Mouse (Mus musculus) lung, embryonic 15.5 days (tissue): ENCODE data around the gene Trim17. TPM values are rescaled to one million over a fixed set of nuclear protein-coding genes. Genes with fewer than 3 reads are reported as not detected.

Experiments
- ATAC-seq: fragments of 200-750 bp; cut with Nextera tagmentation; 2 replicates; pipeline ENCODE4 v1.8.0; 2017; ENCODE audit warnings: moderate number of reproducible peaks, borderline replicate concordance; ENCODE audit not compliant: low FRiP score, low TSS enrichment; ENCODE audit errors: extremely low read depth
- H3K27ac ChIP-seq: fragments of 300-500 bp; sonication (generic); 2 replicates; pipeline ENCODE4 v1.5.1; 2015; ENCODE audit warnings: moderate library complexity, mild to moderate bottlenecking, inconsistent platforms
- H3K27me3 ChIP-seq: fragments of 300-500 bp; sonication (generic); 2 replicates; pipeline ENCODE4 v1.6.1; 2015; ENCODE audit warnings: inconsistent platforms
- H3K36me3 ChIP-seq: fragments of 300-500 bp; sonication (generic); 2 replicates; pipeline ENCODE4 v1.6.1; 2015; ENCODE audit warnings: inconsistent platforms
- H3K4me1 ChIP-seq: fragments of 300-500 bp; sonication (generic); 2 replicates; pipeline ENCODE4 v1.6.1; 2015; ENCODE audit warnings: inconsistent platforms
- H3K4me2 ChIP-seq: fragments of 300-500 bp; sonication (generic); 2 replicates; pipeline ENCODE4 v1.6.1; 2015; ENCODE audit warnings: inconsistent platforms, mild to moderate bottlenecking, moderate library complexity
- H3K4me3 ChIP-seq: fragments of 300-500 bp; sonication (generic); 2 replicates; pipeline ENCODE4 v1.5.1; 2015; ENCODE audit warnings: mild to moderate bottlenecking, inconsistent platforms
- H3K9ac ChIP-seq: fragments of 300-500 bp; sonication (generic); 2 replicates; pipeline ENCODE4 v1.6.1; 2015; ENCODE audit warnings: inconsistent platforms
- H3K9me3 ChIP-seq: fragments of 300-500 bp; sonication (generic); 2 replicates; pipeline ENCODE4 v1.6.1; 2016; ENCODE audit warnings: inconsistent platforms
- whole genome bisulfite sequencing: fragments of 180-500 bp; shearing (Covaris S2); methylation state at CpG from one replicate; pipeline ENCODE4 v1.1.7; 2015; 5-methylcytosine and 5-hydroxymethylcytosine counted together
- polyA plus RNA-seq: library from polyadenylated mRNA; unstranded; fragments of >200 nt; fragmentation: Nextera tagmentation; extraction: Ambion mirVana; gene quantifications from 2 replicates; pipeline ENCODE4 v1.2.1, GENCODE M21; 2015

Trim17 gene
- polyA plus RNA-seq: 0.31 and 0.39 TPM in 2 replicates

GRCm38 (mm10) chr11:58954420-58955142 is at the start of gene Trim17, which contains the start of gene Hist3h2a:
TSS of gene Trim17 (plus strand) at chr11:58954685.
TSS of gene Hist3h2a (plus strand) at chr11:58954685.
- WGBS: under 1% methylated on average over 49 of the region's 49 CpGs
- ATAC-seq: peak; percentile 94
- Histone ChIP-seq H3K4me3 (peak within 1 kb of the TSS; percentile 61), H3K27ac (peak within 1 kb of the TSS; percentile 100), H3K9me3 (no peaks in the 10 kb centered on the region), H3K4me2 (peak within 1 kb of the TSS; percentile 87), H3K9ac (peak within 1 kb of the TSS; percentile 79), H3K27me3 (peaks cover 25% of the 10 kb centered on the region), H3K36me3 (peaks cover 5% of the 10 kb centered on the region; the same call in 1 of the 2 replicates), H3K4me1 (peaks cover 29% of the 10 kb centered on the region)

GRCm38 (mm10) chr11:58904838-58905237 is 49.6 kb upstream of the Trim17 start:
- Histone ChIP-seq H3K9me3 (no peaks in the 10 kb centered on the region), H3K4me3 (peak overlapping the region; percentile 73; the same call in 1 of the 2 replicates), H3K9ac (no peak overlapping the region), H3K27ac (no peak overlapping the region), H3K27me3 (no peaks in the 10 kb centered on the region), H3K36me3 (peaks cover 11% of the 10 kb centered on the region), H3K4me2 (peak overlapping the region; percentile 84), H3K4me1 (peaks cover 8% of the 10 kb centered on the region; the same call in 1 of the 2 replicates)
- 45% methylated on average over 6 of the region's 6 CpGs for WGBS
- no peak for ATAC-seq

- no peak for ATAC-seq
- Histone ChIP-seq H3K4me1 (no peaks in the 10 kb centered on the region; the same call in 1 of the 2 replicates), H3K4me3 (no peak overlapping the region), H3K27me3 (no peaks in the 10 kb centered on the region), H3K9ac (no peak overlapping the region), H3K4me2 (no peak overlapping the region), H3K36me3 (no peaks in the 10 kb centered on the region), H3K27ac (no peak overlapping the region), H3K9me3 (no peaks in the 10 kb centered on the region)
- WGBS: 80% methylated on average over 1 of the region's 1 CpGs
Observed at GRCm38 (mm10) chr11:58913776-58914175, 40.7 kb upstream of the Trim17 start.

GRCm38 (mm10) chr11:58914461-58915028 is 39.9 kb upstream of the Trim17 start:
- H3K27me3 ChIP-seq: no peaks in the 10 kb centered on the region
- no peak; the same call in 1 of the 2 replicates for ATAC-seq
- peak overlapping the region; percentile 32 for H3K4me3 ChIP-seq
- H3K9ac ChIP-seq: peak overlapping the region; percentile 33
- no peaks in the 10 kb centered on the region; the same call in 1 of the 2 replicates for H3K4me1 ChIP-seq
- H3K9me3 ChIP-seq: no peaks in the 10 kb centered on the region
- H3K36me3 ChIP-seq: no peaks in the 10 kb centered on the region
- peak overlapping the region; percentile 70 for H3K4me2 ChIP-seq
- H3K27ac ChIP-seq: no peak overlapping the region
- 9% methylated on average over 17 of the region's 17 CpGs for WGBS

GRCm38 (mm10) chr11:58916879-58917744 is 37.4 kb upstream of the Trim17 start:
- Histone ChIP-seq H3K9me3 (no peaks in the 10 kb centered on the region), H3K4me3 (no peak overlapping the region), H3K36me3 (no peaks in the 10 kb centered on the region), H3K27ac (no peak overlapping the region), H3K4me1 (no peaks in the 10 kb centered on the region; the same call in 1 of the 2 replicates), H3K27me3 (no peaks in the 10 kb centered on the region), H3K4me2 (no peak overlapping the region), H3K9ac (no peak overlapping the region)
- WGBS: 45% methylated on average over 14 of the region's 14 CpGs
- ATAC-seq: no peak

GRCm38 (mm10) chr11:58917745-58918366 is 36.6 kb upstream of the Trim17 start, which contains the start of gene Btnl10:
TSS of gene Btnl10 (plus strand) at chr11:58917908.
- Histone ChIP-seq H3K36me3 (no peaks in the 10 kb centered on the region), H3K4me1 (no peaks in the 10 kb centered on the region; the same call in 1 of the 2 replicates), H3K27ac (no peak within 1 kb of the TSS), H3K4me3 (no peak within 1 kb of the TSS), H3K9me3 (no peaks in the 10 kb centered on the region), H3K27me3 (0 out of 2 replicates have a peak, but pooled peaks cover under 1% of the 10 kb centered on the region), H3K9ac (no peak within 1 kb of the TSS), H3K4me2 (no peak within 1 kb of the TSS)
- ATAC-seq: no peak
- 77% methylated on average over 12 of the region's 12 CpGs for WGBS

GRCm38 (mm10) chr11:58918759-58919158 is 35.7 kb upstream of the Trim17 start:
- Histone ChIP-seq H3K27me3 (0 out of 2 replicates have a peak, but pooled peaks cover 5% of the 10 kb centered on the region), H3K4me2 (no peak overlapping the region), H3K4me1 (no peaks in the 10 kb centered on the region; the same call in 1 of the 2 replicates), H3K9ac (no peak overlapping the region), H3K27ac (no peak overlapping the region), H3K9me3 (no peaks in the 10 kb centered on the region), H3K4me3 (no peak overlapping the region), H3K36me3 (no peaks in the 10 kb centered on the region)
- WGBS: 67% methylated on average over 5 of the region's 5 CpGs
- ATAC-seq: no peak

GRCm38 (mm10) chr11:58922420-58922819 is 32.1 kb upstream of the Trim17 start:
- 0 out of 2 replicates have a peak, but pooled peaks cover 1% of the 10 kb centered on the region for H3K4me1 ChIP-seq
- H3K4me3 ChIP-seq: no peak overlapping the region
- no peaks in the 10 kb centered on the region for H3K9me3 ChIP-seq
- H3K27me3 ChIP-seq: 0 out of 2 replicates have a peak, but pooled peaks cover 5% of the 10 kb centered on the region
- H3K27ac ChIP-seq: no peak overlapping the region
- no peak overlapping the region for H3K9ac ChIP-seq
- H3K36me3 ChIP-seq: no peaks in the 10 kb centered on the region
- H3K4me2 ChIP-seq: no peak overlapping the region
- no peak for ATAC-seq
- 75% methylated on average over 9 of the region's 9 CpGs for WGBS

GRCm38 (mm10) chr11:58926651-58927050 is 27.8 kb upstream of the Trim17 start:
- ATAC-seq: no peak
- no peak overlapping the region for H3K4me3 ChIP-seq
- WGBS: 54% methylated on average over 2 of the region's 3 CpGs
- peaks cover 9% of the 10 kb centered on the region for H3K36me3 ChIP-seq
- 0 out of 2 replicates have a peak, but pooled peaks cover 15% of the 10 kb centered on the region for H3K4me1 ChIP-seq
- 0 out of 2 replicates have a peak, but pooled peaks cover 5% of the 10 kb centered on the region for H3K27me3 ChIP-seq
- no peaks in the 10 kb centered on the region for H3K9me3 ChIP-seq
- H3K27ac ChIP-seq: no peak overlapping the region
- H3K4me2 ChIP-seq: no peak overlapping the region
- H3K9ac ChIP-seq: no peak overlapping the region

GRCm38 (mm10) chr11:58927053-58927452 is 27.4 kb upstream of the Trim17 start:
- ATAC-seq: no peak

More at GRCm38 (mm10) chr11:58927053-58927452, 27.4 kb upstream of the Trim17 start:
- H3K27me3 ChIP-seq: 0 out of 2 replicates have a peak, but pooled peaks cover 5% of the 10 kb centered on the region
- peaks cover 13% of the 10 kb centered on the region for H3K36me3 ChIP-seq
- 0 out of 2 replicates have a peak, but pooled peaks cover 15% of the 10 kb centered on the region for H3K4me1 ChIP-seq
- H3K4me2 ChIP-seq: no peak overlapping the region
- H3K9ac ChIP-seq: no peak overlapping the region
- WGBS: 53% methylated on average over 2 of the region's 2 CpGs
- no peak overlapping the region for H3K4me3 ChIP-seq
- no peaks in the 10 kb centered on the region for H3K9me3 ChIP-seq
- no peak overlapping the region for H3K27ac ChIP-seq
